Mouse (Mus musculus): ENCODE data around the gene Arrb1.

DNA sequence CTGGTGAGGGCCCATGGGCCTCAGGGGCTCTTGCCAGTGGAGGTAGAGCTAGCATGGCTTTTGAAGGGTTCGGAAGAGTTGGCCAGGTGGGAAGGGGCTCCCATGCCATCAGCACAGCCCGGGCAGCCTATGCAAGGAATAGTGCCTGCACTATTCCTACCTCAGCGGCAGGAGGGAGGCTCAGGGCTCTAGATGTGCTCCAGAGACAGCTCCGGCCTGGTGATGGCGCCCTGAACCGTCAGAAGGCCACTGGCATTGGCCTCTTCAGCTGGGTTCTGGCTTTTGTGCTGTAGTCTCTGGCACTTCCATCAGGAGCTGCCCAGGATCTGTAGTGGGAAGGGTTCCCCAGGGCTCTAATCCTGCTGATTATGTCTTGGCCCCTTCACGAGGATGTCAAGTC lies 28.0 kb downstream of the Arrb1 start:
- TF ChIP-seq CTCF (IDR thresholded peaks at IDR 0.05; ENCODE audit: borderline replicate concordance, control insufficient read depth, extremely low read depth, insufficient read depth, low read length, poor library complexity) (no peak), POLR2A (IDR thresholded peaks at IDR 0.05; ENCODE audit: control insufficient read depth, extremely low read depth, insufficient read depth, low read length, poor library complexity) (no peak)
